Mouse (Mus musculus) cortical plate, adult 2 months (tissue): ENCODE data around the gene Hsf5.

Source experiments
- CTCF ChIP-seq: fragments of 200-500 bp; IDR thresholded peaks from 2 replicates; pipeline ENCODE4 v1.5.1; 2011; ENCODE audit warnings: mild to moderate bottlenecking, control low read depth, low read length; ENCODE audit not compliant: insufficient read depth; ENCODE audit errors: extremely low read depth
- POLR2A ChIP-seq: fragments of 200-500 bp; IDR thresholded peaks from 2 replicates; pipeline ENCODE4 v1.6.1; 2011; ENCODE audit warnings: mild to moderate bottlenecking, low read length, control low read depth; ENCODE audit not compliant: insufficient read depth; ENCODE audit errors: extremely low read depth

GRCm38 (mm10) chr11:87589605-87590004 lies 27.4 kb upstream of the Hsf5 start:
- TF ChIP-seq CTCF (no peak), POLR2A (no peak)
